Mouse (Mus musculus): ENCODE data around the gene 1190005I06Rik.

The 1190005I06Rik gene

DNA sequence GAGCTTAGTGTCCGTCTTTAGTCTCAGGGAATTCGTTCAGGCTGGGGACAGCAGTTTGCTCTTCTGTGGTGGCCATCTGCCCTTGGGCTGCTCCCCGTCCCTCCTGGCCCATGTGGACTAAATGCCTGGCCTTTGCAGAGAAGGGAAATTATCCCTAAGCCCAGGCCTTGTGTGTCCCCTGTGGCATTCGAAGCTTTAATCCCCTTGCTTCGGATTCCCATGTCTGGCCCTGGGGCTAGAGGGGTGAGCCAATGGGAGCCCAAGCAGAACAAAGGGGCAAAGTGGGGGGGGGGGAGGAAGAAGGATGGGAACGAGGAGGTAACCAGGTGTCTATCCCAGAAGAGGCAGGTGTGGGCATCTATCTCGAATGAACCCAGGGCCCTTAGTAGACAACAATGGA, at the start of gene 1190005I06Rik:
TSS of gene 1190005I06Rik (minus strand) at position 101 of the 400 bp plus-strand sequence.
- DNase-seq (ENCODE audit: inconsistent age in 2 of 2, low spot score in 1 of 2), result no peak

DNA sequence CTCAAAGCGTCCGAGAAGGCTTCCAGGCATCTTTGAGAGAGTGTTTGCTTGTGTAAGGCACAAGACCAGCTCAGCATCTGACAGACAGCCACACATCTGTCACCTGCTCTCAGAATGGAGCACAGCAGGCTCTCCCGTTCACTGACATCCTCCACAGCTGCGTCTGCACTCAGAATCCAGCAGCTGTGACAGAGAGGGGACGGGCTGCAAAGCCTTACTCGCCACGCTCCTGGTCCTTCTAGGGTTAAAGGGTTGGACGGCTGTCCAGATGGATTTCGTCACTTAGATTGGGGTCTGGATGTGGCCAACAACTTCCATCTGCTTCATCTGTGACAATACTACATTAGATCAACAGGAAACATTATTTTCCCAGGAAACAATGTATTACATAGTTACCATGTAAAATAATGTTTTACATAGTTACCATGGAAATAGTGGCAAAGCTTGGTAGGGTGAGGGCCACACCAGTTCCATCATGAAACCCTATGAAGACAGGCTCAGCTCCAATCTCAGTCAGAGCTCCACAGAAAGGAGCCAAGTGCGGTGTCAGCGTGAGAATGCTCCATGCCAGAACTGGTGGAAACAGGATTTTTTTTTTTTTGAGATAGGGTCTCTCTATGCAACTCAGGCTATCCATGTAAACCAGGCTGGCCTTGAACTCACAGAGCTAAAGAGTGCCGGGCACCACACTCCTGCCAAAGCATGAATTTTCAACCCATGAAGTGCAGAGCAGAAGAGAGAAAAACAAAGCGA, 49.1 kb upstream of the 1190005I06Rik start:
- DNase-seq (ENCODE audit: inconsistent age in 2 of 2, low spot score in 1 of 2), result no peak

GRCm38 (mm10) chr8:120693861-120694493, 46.5 kb upstream of the 1190005I06Rik start:
- peak; percentile 49 to 81 for DNase-seq (ENCODE audit: inconsistent age in 2 of 2, low spot score in 1 of 2)

- no peak for DNase-seq (ENCODE audit: inconsistent age in 2 of 2, low spot score in 1 of 2)
Observed at GRCm38 (mm10) chr8:120692934-120693333, 45.5 kb upstream of the 1190005I06Rik start.

DNA sequence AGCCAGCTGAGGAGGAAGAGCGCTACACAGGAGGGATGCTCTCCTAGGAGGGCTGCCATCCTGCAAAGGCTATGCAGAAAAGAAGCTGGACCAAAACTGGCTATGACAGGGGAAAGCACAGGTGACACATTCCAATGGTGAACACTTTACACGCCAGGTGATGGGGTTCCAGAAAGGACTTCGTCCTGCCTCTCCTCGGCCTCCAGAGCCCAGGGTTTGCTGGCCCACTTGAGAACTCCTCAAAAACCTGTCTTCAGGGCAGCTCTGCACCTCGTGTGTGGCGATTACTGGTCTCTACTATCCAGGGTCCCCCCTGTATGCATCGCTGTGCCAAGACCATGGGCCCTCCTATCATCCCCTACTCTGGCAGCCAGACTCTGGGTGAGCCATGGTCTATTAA, 41.1 kb upstream of the 1190005I06Rik start:
- no peak for DNase-seq (ENCODE audit: inconsistent age in 2 of 2, low spot score in 1 of 2)

GRCm38 (mm10) chr8:120687786-120688185, 40.4 kb upstream of the 1190005I06Rik start:
- DNase-seq (ENCODE audit: inconsistent age in 2 of 2, low spot score in 1 of 2), result peak in 1 of 2 experiments; percentile 73

GRCm38 (mm10) chr8:120686576-120686975, 39.1 kb upstream of the 1190005I06Rik start:
- DNase-seq (ENCODE audit: inconsistent age in 2 of 2, low spot score in 1 of 2), result peak in 1 of 2 experiments; percentile 72

DNA sequence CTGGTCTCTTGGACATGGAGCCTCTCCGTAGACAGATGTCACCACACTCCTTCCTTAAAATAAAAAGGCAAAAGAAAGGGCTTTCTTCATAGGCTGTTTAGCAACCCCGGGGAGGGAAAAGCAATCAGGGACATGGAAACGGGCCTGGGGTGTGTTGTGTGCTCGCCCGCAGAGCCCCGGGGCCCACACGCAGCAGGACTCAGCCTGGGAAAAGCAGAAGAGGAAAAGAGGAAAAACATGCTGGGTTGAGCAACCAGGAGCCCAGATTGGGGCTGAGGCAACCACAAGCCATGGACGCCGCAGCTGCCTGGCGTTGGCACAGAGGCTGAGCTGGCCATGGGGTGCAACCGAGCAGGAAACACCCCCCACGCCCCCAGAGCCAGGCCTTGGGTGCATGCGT, 38.6 kb upstream of the 1190005I06Rik start:
- peak in 1 of 2 experiments; percentile 78 for DNase-seq (ENCODE audit: inconsistent age in 2 of 2, low spot score in 1 of 2)

GRCm38 (mm10) chr8:120685591-120685990, 38.2 kb upstream of the 1190005I06Rik start:
- DNase-seq (ENCODE audit: inconsistent age in 2 of 2, low spot score in 1 of 2), result no peak

- DNase-seq (ENCODE audit: inconsistent age in 2 of 2, low spot score in 1 of 2), result peak; percentile 88 to 95
Observed at GRCm38 (mm10) chr8:120685097-120685496, 37.7 kb upstream of the 1190005I06Rik start.

DNA sequence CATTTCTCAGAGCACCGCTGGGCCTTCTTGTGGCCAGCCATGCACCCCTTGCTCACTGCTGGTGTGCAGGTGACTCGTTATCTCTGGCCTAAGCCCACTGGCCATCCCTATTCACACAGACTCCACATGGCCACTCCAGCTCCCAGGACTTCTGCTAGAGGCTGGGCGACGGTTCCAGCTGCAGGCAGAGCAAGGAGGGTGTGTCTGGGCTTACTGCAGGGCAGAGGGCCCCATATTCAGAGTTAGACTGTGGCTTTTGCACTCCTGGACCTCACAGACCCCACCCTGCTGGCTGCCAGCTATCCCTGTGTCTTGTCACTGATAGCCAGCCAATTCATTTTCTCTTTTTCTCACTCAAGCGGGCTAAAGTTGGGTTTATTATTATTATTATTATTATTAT, 36.6 kb upstream of the 1190005I06Rik start:
- DNase-seq (ENCODE audit: inconsistent age in 2 of 2, low spot score in 1 of 2), result no peak

DNA sequence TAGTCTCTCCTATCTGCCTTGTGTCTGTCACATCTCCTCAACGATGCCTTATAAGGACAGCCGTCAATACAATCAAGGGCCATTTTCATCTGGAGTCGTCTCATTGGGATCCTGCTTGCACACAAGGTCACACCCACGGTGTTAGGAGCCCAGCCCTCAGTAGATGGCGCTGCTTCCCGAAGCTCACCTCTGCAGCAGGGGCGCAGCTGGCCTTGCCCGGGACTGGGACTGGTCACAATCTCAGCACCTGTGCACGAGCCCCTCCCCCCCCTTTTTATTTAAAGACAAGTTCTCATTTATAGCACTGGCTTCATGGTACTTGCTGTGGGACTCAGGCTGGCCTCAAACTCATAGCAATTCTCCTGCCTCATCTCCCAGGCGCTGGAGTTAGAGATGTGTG, 36.2 kb upstream of the 1190005I06Rik start:
- peak; percentile 85 to 94 for DNase-seq (ENCODE audit: inconsistent age in 2 of 2, low spot score in 1 of 2)

- DNase-seq (ENCODE audit: inconsistent age in 2 of 2, low spot score in 1 of 2), result no peak
Observed at GRCm38 (mm10) chr8:120681113-120681512, 33.7 kb upstream of the 1190005I06Rik start.

DNA sequence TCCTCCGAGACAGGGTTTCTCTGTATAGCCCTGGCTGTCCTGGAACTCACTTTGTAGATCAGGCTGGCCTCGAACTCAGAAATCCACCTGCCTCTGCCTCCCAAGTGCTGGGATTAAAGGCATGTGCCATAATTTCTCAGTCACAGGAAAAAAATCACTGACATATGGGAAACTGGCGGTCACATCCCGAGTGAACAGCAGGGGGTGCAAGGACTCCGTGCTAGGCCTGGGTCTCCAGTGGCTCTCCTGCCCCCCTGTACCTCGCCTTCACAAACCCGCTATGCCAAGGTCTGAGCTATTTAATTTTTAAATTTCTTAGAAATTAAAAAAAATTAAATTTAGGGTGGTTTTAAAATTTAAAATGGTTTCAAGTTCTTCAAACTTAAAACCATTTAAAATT, 33.0 kb upstream of the 1190005I06Rik start:
- peak in 1 of 2 experiments; percentile 70 for DNase-seq (ENCODE audit: inconsistent age in 2 of 2, low spot score in 1 of 2)

- DNase-seq (ENCODE audit: inconsistent age in 2 of 2, low spot score in 1 of 2), result no peak
Observed at GRCm38 (mm10) chr8:120679629-120680387, 32.4 kb upstream of the 1190005I06Rik start.

- peak; percentile 78 to 95 for DNase-seq (ENCODE audit: inconsistent age in 2 of 2, low spot score in 1 of 2)
Observed at GRCm38 (mm10) chr8:120678447-120678846, 31.0 kb upstream of the 1190005I06Rik start.

DNA sequence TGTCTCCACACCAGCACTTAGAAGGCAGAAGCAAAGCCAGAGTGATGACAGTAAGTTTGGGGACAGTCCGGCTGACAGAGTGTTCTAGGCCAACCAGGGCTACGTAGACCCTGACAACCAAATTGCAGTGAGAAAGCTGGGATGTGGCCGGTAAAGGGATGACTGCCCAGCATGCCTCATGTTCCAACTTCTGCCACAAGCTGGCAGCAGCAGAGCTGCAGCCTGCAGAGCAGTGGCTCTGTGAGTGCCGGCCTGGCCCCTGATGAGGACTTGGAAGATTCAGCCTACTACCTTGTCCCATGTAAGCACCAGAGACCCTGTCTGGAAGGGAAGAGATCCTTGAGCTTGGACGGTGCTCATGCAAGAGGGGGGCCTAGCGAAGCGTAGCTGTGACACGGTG, 28.3 kb upstream of the 1190005I06Rik start:
- DNase-seq (ENCODE audit: inconsistent age in 2 of 2, low spot score in 1 of 2), result no peak

DNA sequence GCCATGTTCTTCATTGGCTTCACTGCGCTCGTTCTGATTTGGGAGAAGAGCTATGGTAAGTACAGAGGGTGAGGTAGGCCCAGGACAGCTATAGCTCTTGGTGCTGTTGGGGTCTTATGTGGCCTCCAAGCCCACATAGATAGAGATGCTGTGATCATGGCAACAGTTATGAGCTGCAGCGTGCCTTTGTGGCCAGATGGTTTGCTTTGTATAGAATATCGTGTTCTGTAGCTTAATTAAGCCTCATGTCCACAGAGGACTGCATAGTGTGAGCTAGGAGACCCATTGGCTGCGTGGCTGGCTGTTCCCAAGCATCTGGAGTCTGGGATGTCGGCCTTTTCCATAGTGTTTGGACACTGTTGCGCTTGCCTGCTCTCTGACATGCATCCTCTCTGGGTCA, 25.9 kb upstream of the 1190005I06Rik start:
- DNase-seq (ENCODE audit: inconsistent age in 2 of 2, low spot score in 1 of 2), result no peak

DNA sequence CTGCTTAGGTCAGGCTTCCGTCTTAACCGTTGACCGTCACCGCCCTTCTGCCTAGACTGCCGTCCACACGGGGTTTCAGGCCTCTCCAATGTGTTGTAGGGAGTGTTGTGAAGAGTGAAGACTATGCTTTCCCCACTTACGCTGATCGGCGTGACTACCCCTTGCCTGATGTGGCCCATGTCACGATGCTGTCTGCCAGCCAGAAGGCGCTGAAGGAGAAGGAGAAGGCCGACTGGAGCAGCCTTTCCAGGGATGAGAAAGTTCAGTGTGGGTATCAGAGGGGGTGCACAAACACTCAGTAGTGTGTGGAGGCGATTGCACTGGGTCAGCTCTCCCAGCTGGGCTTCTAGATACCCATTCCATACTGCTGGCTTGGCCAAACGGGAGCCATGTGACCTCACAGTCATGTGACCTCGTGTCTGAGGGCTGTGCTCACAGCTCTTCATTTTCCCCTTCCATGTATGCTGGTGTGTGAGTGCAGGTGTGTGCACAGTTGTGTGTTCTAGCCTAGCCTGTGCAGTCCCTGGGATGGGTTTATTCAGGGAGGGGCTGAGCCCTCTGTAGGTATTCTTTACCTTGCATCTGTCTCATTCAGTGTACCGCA, 25.3 kb upstream of the 1190005I06Rik start:
- DNase-seq (ENCODE audit: inconsistent age in 2 of 2, low spot score in 1 of 2), result no peak

GRCm38 (mm10) chr8:120671775-120672174, 24.3 kb upstream of the 1190005I06Rik start:
- no peak for DNase-seq (ENCODE audit: inconsistent age in 2 of 2, low spot score in 1 of 2)

GRCm38 (mm10) chr8:120668374-120668905, 21.0 kb upstream of the 1190005I06Rik start, which contains the start of gene Emc8:
Gene Emc8 (minus strand): TSS chr8:120668573.
- no peak for DNase-seq (ENCODE audit: inconsistent age in 2 of 2, low spot score in 1 of 2)
